Mouse (Mus musculus): ENCODE data around the gene Alk. TPM values are rescaled to one million over a fixed set of nuclear protein-coding genes. Genes with fewer than 3 reads are reported as not detected.

Alk gene
- polyA plus RNA-seq, 1 experiment from 2014 or later: 0.11 TPM

- H3K4me1 ChIP-seq (replicated peaks; ENCODE audit: insufficient read depth, low read length): 0 out of 2 replicates have a peak, but pooled peaks cover 2% of the 10 kb centered on the region
- H3K9ac ChIP-seq (ENCODE audit: low read depth, low read length): no peak overlapping the region
- no peak for TF ChIP-seq CTCF (IDR thresholded peaks at IDR 0.05; ENCODE audit: low read depth)
- H3K4me3 ChIP-seq (replicated peaks; ENCODE audit: low read depth, low read length): no peak overlapping the region
- H3K27me3 ChIP-seq (ENCODE audit: insufficient read depth, low read length): no peaks in the 10 kb centered on the region
- WGBS: 22% methylated on average over 3 of the region's 3 CpGs
- no peak overlapping the region for H3K4me2 ChIP-seq (ENCODE audit: low read length)
- peak overlapping the region; percentile 2; the same call in 1 of the 2 replicates for H3K27ac ChIP-seq
- H3K9me3 ChIP-seq (replicated peaks; ENCODE audit: low read length): no peaks in the 10 kb centered on the region
- no peaks in the 10 kb centered on the region for H3K36me3 ChIP-seq (ENCODE audit: insufficient read depth, low read length)
- DNase-seq (ENCODE audit: low spot score): peak; percentile 60
- ATAC-seq (replicated peaks; ENCODE audit: low FRiP score, low read depth): no peak
Observed at GRCm38 (mm10) chr17:71980518-71981145, 623.8 kb downstream of the Alk start.

GRCm38 (mm10) chr17:71979137-71979536 lies 625.3 kb downstream of the Alk start:
- WGBS: 77% methylated on average over 8 of the region's 8 CpGs
- no peak overlapping the region for H3K9ac ChIP-seq (ENCODE audit: low read depth, low read length)
- TF ChIP-seq CTCF (IDR thresholded peaks at IDR 0.05; ENCODE audit: low read depth): no peak

GRCm38 (mm10) chr17:71976661-71977060 lies 627.8 kb downstream of the Alk start:
- Histone ChIP-seq H3K9me3 (replicated peaks; ENCODE audit: low read length) (no peaks in the 10 kb centered on the region), H3K9ac (ENCODE audit: low read depth, low read length) (no peak overlapping the region), H3K4me3 (replicated peaks; ENCODE audit: low read depth, low read length) (no peak overlapping the region), H3K4me1 (replicated peaks; ENCODE audit: insufficient read depth, low read length) (0 out of 2 replicates have a peak, but pooled peaks cover 2% of the 10 kb centered on the region), H3K27me3 (ENCODE audit: insufficient read depth, low read length) (no peaks in the 10 kb centered on the region), H3K27ac (no peak overlapping the region), H3K36me3 (ENCODE audit: insufficient read depth, low read length) (no peaks in the 10 kb centered on the region), H3K4me2 (ENCODE audit: low read length) (no peak overlapping the region)
- TF ChIP-seq CTCF (IDR thresholded peaks at IDR 0.05; ENCODE audit: low read depth): no peak
- ATAC-seq (replicated peaks; ENCODE audit: low FRiP score, low read depth) (no peak), DNase-seq (ENCODE audit: low spot score) (no peak)
- WGBS: 92% methylated on average over 4 of the region's 4 CpGs

More at GRCm38 (mm10) chr17:71979137-71979536, 625.3 kb downstream of the Alk start:
- H3K4me1 ChIP-seq (replicated peaks; ENCODE audit: insufficient read depth, low read length): 0 out of 2 replicates have a peak, but pooled peaks cover 2% of the 10 kb centered on the region
- no peaks in the 10 kb centered on the region for H3K27me3 ChIP-seq (ENCODE audit: insufficient read depth, low read length)
- no peaks in the 10 kb centered on the region for H3K36me3 ChIP-seq (ENCODE audit: insufficient read depth, low read length)
- H3K4me2 ChIP-seq (ENCODE audit: low read length): no peak overlapping the region
- ATAC-seq (replicated peaks; ENCODE audit: low FRiP score, low read depth) (no peak), DNase-seq (ENCODE audit: low spot score) (no peak)
- H3K4me3 ChIP-seq (replicated peaks; ENCODE audit: low read depth, low read length): no peak overlapping the region
- no peaks in the 10 kb centered on the region for H3K9me3 ChIP-seq (replicated peaks; ENCODE audit: low read length)
- H3K27ac ChIP-seq: no peak overlapping the region

GRCm38 (mm10) chr17:71973704-71974103 lies 630.7 kb downstream of the Alk start:
- H3K27me3 ChIP-seq (ENCODE audit: insufficient read depth, low read length): no peaks in the 10 kb centered on the region
- H3K36me3 ChIP-seq (ENCODE audit: insufficient read depth, low read length): no peaks in the 10 kb centered on the region
- H3K4me2 ChIP-seq (ENCODE audit: low read length): no peak overlapping the region
- H3K9me3 ChIP-seq (replicated peaks; ENCODE audit: low read length): no peaks in the 10 kb centered on the region
- no peak overlapping the region for H3K27ac ChIP-seq
- WGBS: 88% methylated on average over 7 of the region's 7 CpGs
- H3K4me3 ChIP-seq (replicated peaks; ENCODE audit: low read depth, low read length): no peak overlapping the region
- no peak overlapping the region for H3K9ac ChIP-seq (ENCODE audit: low read depth, low read length)
- no peaks in the 10 kb centered on the region for H3K4me1 ChIP-seq (replicated peaks; ENCODE audit: insufficient read depth, low read length)
- DNase-seq (ENCODE audit: low spot score) (no peak), ATAC-seq (replicated peaks; ENCODE audit: low FRiP score, low read depth) (no peak)
- TF ChIP-seq CTCF (IDR thresholded peaks at IDR 0.05; ENCODE audit: low read depth): no peak

GRCm38 (mm10) chr17:71967356-71967755 lies 637.1 kb downstream of the Alk start:
- H3K27ac ChIP-seq: no peak overlapping the region
- no peak overlapping the region for H3K4me3 ChIP-seq (replicated peaks; ENCODE audit: low read depth, low read length)
- no peak for ATAC-seq (replicated peaks; ENCODE audit: low FRiP score, low read depth)
- H3K4me1 ChIP-seq (replicated peaks; ENCODE audit: insufficient read depth, low read length): no peaks in the 10 kb centered on the region
- DNase-seq (ENCODE audit: low spot score): no peak
- H3K4me2 ChIP-seq (ENCODE audit: low read length): no peak overlapping the region
- H3K27me3 ChIP-seq (ENCODE audit: insufficient read depth, low read length): no peaks in the 10 kb centered on the region
- TF ChIP-seq CTCF (IDR thresholded peaks at IDR 0.05; ENCODE audit: low read depth): no peak
- H3K9me3 ChIP-seq (replicated peaks; ENCODE audit: low read length): no peaks in the 10 kb centered on the region
- 64% methylated on average over 12 of the region's 12 CpGs for WGBS
- H3K36me3 ChIP-seq (ENCODE audit: insufficient read depth, low read length): no peaks in the 10 kb centered on the region
- no peak overlapping the region for H3K9ac ChIP-seq (ENCODE audit: low read depth, low read length)

- no peak overlapping the region for H3K9ac ChIP-seq (ENCODE audit: low read depth, low read length)
- H3K9me3 ChIP-seq (replicated peaks; ENCODE audit: low read length): no peaks in the 10 kb centered on the region
- H3K27me3 ChIP-seq (ENCODE audit: insufficient read depth, low read length): no peaks in the 10 kb centered on the region
- no peaks in the 10 kb centered on the region for H3K4me1 ChIP-seq (replicated peaks; ENCODE audit: insufficient read depth, low read length)
- H3K4me2 ChIP-seq (ENCODE audit: low read length): no peak overlapping the region
- ATAC-seq (replicated peaks; ENCODE audit: low FRiP score, low read depth) (peak; percentile 71), DNase-seq (ENCODE audit: low spot score) (peak; percentile 73)
- H3K27ac ChIP-seq: no peak overlapping the region
- H3K4me3 ChIP-seq (replicated peaks; ENCODE audit: low read depth, low read length): no peak overlapping the region
- no peaks in the 10 kb centered on the region for H3K36me3 ChIP-seq (ENCODE audit: insufficient read depth, low read length)
- 59% methylated on average over 9 of the region's 9 CpGs for whole genome bisulfite sequencing
- peak; percentile 85 for TF ChIP-seq CTCF (IDR thresholded peaks at IDR 0.05; ENCODE audit: low read depth)
Observed at GRCm38 (mm10) chr17:71965733-71966606, 638.5 kb downstream of the Alk start.

All from kidney, postnatal 0 days (tissue).